Mouse (Mus musculus): Measurements from ENCODE around the gene Tom1l2. TPM values are rescaled to one million over a fixed set of nuclear protein-coding genes. Genes with fewer than 3 reads are reported as not detected.
A peak's percentile ranks its signal among the peaks of the same experiment; 100 is the strongest.

Tom1l2 gene
- total and polyA plus RNA-seq, 2 experiments from 2014 or later, result 49.4 to 120 TPM

DNA sequence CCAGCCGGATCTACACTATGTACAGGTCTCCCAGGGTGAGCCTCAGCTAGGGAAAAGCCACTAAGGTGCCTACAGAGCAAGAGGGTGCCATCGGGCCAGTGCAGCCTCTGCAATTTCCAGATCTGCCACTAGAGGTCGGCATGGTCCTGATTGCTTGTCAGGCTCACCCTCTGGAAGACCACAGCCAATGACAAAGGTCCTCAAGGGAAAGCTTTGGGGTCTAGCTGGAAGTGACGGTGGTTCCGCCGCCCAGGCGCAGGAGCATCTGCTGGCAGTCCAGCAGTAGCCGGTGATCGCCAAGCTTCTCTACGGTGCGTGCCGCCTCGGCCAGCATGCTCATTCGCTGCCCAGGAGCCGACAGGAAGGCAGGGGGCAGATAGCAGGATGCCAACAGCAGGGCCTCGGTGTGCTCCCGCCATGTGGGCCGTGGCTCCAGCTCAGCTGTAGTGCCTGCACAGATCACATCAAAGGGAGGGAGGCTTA lies 153.0 kb downstream of the Tom1l2 start:
- no peaks in the 10 kb centered on the region for H3K9me3 ChIP-seq (ENCODE audit: low read length)
- 0 out of 2 replicates have a peak overlapping the region, but pooled peaks have one; percentile 13 for H3K9ac ChIP-seq (replicated peaks; ENCODE audit: low read length, poor library complexity, severe bottlenecking)
- peak; percentile 99 for TF ChIP-seq CTCF (IDR thresholded peaks at IDR 0.05)
- peak; percentile 77 for ATAC-seq (ENCODE audit: low FRiP score)
- peak; percentile 97 for DNase-seq (ENCODE audit: low spot score)
- H3K4me2 ChIP-seq (ENCODE audit: low read depth, low read length, poor library complexity, severe bottlenecking), result peak overlapping the region; percentile 28; the same call in 1 of the 2 replicates
- peaks cover 61% of the 10 kb centered on the region for H3K36me3 ChIP-seq (ENCODE audit: insufficient read depth, low read length)
- H3K27ac ChIP-seq (ENCODE audit: low read depth, low read length), result peak overlapping the region; percentile 79
- H3K27me3 ChIP-seq (ENCODE audit: insufficient read depth, low read length), result no peaks in the 10 kb centered on the region
- H3K4me3 ChIP-seq (ENCODE audit: low read depth, low read length), result 0 out of 2 replicates have a peak overlapping the region, but pooled peaks have one; percentile 3
- WGBS, result 7% methylated on average over 18 of the region's 18 CpGs
- H3K4me1 ChIP-seq (ENCODE audit: insufficient read depth, low read length), result no peaks in the 10 kb centered on the region

DNA sequence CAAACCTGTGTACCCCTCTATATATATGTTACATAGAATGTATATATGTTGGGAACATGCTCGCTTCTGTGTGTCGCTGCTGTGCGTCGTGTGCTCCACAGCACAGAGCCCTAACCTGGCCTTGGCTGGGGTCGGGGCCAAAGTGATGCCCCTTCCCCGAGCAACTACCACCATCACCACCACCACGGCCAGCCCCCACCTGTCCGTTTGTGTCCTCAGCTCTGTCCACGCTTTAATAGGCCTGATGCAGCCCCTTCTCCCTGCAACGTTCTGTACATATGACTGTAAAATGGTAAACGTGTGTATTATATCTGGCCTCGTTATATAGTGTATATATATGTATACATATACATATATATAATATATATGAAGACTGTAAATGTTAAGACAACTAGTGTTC lies 154.1 kb downstream of the Tom1l2 start:
- ATAC-seq (ENCODE audit: low FRiP score) (no peak), DNase-seq (ENCODE audit: low spot score) (no peak)
- Histone ChIP-seq H3K27me3 (ENCODE audit: insufficient read depth, low read length) (no peaks in the 10 kb centered on the region), H3K36me3 (ENCODE audit: insufficient read depth, low read length) (peaks cover 62% of the 10 kb centered on the region), H3K9me3 (ENCODE audit: low read length) (no peaks in the 10 kb centered on the region), H3K27ac (ENCODE audit: low read depth, low read length) (no peak overlapping the region), H3K4me3 (ENCODE audit: low read depth, low read length) (no peak overlapping the region), H3K4me2 (ENCODE audit: low read depth, low read length, poor library complexity, severe bottlenecking) (no peak overlapping the region), H3K9ac (replicated peaks; ENCODE audit: low read length, poor library complexity, severe bottlenecking) (no peak overlapping the region), H3K4me1 (ENCODE audit: insufficient read depth, low read length) (no peaks in the 10 kb centered on the region)
- TF ChIP-seq CTCF (IDR thresholded peaks at IDR 0.05), result no peak
- WGBS, result 92% methylated on average over 12 of the region's 12 CpGs

DNA sequence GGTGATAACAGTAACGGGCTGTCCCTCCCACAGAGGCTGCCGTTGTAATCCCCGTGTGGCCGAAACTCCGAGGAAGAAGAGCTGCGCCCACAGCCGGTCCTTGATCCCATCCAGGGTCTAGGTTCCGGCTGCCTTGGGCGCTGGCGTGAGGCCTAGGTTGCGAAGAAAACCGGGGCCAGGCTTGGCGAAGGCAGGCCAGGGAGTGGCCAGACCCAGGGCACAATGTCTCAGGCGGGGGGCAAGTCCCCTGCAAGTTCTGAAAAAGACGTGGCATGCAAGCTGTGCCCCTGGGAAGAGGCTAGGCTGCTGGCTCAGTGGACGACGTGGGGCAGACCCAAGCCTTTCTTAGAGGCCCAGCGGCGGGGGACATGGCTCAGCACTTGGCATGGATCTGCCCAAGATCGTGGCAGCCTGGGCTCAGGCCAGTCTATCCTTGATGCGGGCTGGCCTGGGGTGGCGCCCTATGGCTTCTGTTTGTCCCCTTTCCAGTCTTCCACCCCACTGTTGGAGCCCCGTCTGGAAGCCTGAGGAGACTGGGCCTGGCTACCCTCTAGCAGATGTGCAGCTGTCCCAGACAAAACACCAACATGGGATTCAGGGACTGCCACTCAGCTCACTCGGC lies 154.6 kb downstream of the Tom1l2 start:
- H3K4me1 ChIP-seq (ENCODE audit: insufficient read depth, low read length), result no peaks in the 10 kb centered on the region
- H3K27me3 ChIP-seq (ENCODE audit: insufficient read depth, low read length), result no peaks in the 10 kb centered on the region
- DNase-seq (ENCODE audit: low spot score), result no peak
- H3K4me2 ChIP-seq (ENCODE audit: low read depth, low read length, poor library complexity, severe bottlenecking), result no peak overlapping the region
- H3K36me3 ChIP-seq (ENCODE audit: insufficient read depth, low read length), result peaks cover 65% of the 10 kb centered on the region
- no peak; the same call in 1 of the 2 replicates for ATAC-seq (ENCODE audit: low FRiP score)
- no peak overlapping the region for H3K4me3 ChIP-seq (ENCODE audit: low read depth, low read length)
- no peaks in the 10 kb centered on the region for H3K9me3 ChIP-seq (ENCODE audit: low read length)
- 66% methylated on average over 24 of the region's 24 CpGs for WGBS
- TF ChIP-seq CTCF (IDR thresholded peaks at IDR 0.05), result no peak
- H3K27ac ChIP-seq (ENCODE audit: low read depth, low read length), result no peak overlapping the region
- no peak overlapping the region for H3K9ac ChIP-seq (replicated peaks; ENCODE audit: low read length, poor library complexity, severe bottlenecking)

DNA sequence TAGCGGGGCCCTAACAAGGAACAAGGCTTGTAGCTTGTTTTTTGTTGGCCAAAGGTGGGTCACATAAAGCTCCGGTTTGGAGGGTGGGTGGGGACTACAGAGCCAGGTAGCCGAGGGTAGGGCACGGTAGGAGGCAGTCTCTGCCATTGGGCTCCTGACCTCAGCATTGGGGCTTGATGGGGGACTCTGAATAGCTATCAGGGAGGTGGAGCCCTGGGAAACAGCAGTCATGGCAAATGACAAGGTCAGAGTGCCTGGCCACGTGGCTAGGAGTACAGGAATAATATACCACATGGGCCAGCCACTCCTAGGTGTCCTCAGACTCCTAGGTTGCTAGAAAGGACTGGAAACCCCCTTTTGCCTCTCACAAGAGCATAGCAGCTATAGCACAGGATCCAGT lies 156.4 kb downstream of the Tom1l2 start:
- no peaks in the 10 kb centered on the region for H3K27me3 ChIP-seq (ENCODE audit: insufficient read depth, low read length)
- WGBS, result 82% methylated on average over 5 of the region's 5 CpGs
- H3K4me3 ChIP-seq (ENCODE audit: low read depth, low read length), result no peak overlapping the region
- no peak overlapping the region for H3K9ac ChIP-seq (replicated peaks; ENCODE audit: low read length, poor library complexity, severe bottlenecking)
- H3K27ac ChIP-seq (ENCODE audit: low read depth, low read length), result no peak overlapping the region
- H3K4me1 ChIP-seq (ENCODE audit: insufficient read depth, low read length), result no peaks in the 10 kb centered on the region
- no peak for ATAC-seq (ENCODE audit: low FRiP score)
- H3K4me2 ChIP-seq (ENCODE audit: low read depth, low read length, poor library complexity, severe bottlenecking), result no peak overlapping the region
- TF ChIP-seq CTCF (IDR thresholded peaks at IDR 0.05), result no peak
- no peak for DNase-seq (ENCODE audit: low spot score)
- no peaks in the 10 kb centered on the region for H3K9me3 ChIP-seq (ENCODE audit: low read length)
- H3K36me3 ChIP-seq (ENCODE audit: insufficient read depth, low read length), result peaks cover 58% of the 10 kb centered on the region

DNA sequence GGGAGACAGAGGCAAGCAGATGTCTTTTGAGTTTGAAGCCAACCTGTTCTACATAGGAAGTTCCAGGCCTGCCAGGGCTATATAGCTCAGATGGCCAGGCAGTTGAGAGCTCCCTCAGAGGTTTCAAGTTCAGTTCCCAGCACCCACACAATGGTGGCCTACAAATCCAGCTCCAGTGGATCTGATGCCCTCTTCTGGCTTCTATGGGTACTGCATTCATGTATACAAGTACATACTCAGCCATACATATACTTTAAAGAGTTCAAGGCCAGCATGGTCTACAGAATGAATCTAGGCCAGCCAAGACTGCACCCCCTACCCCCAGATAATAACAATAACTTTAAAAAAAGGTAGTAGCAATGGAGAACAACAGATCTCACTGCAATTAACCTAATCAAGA lies 157.6 kb downstream of the Tom1l2 start:
- Histone ChIP-seq H3K9ac (replicated peaks; ENCODE audit: low read length, poor library complexity, severe bottlenecking) (no peak overlapping the region), H3K9me3 (ENCODE audit: low read length) (no peaks in the 10 kb centered on the region), H3K27me3 (ENCODE audit: insufficient read depth, low read length) (no peaks in the 10 kb centered on the region), H3K4me3 (ENCODE audit: low read depth, low read length) (no peak overlapping the region), H3K36me3 (ENCODE audit: insufficient read depth, low read length) (peaks cover 63% of the 10 kb centered on the region), H3K27ac (ENCODE audit: low read depth, low read length) (no peak overlapping the region), H3K4me1 (ENCODE audit: insufficient read depth, low read length) (no peaks in the 10 kb centered on the region), H3K4me2 (ENCODE audit: low read depth, low read length, poor library complexity, severe bottlenecking) (no peak overlapping the region)
- TF ChIP-seq CTCF (IDR thresholded peaks at IDR 0.05), result peak; percentile 70
- DNase-seq (ENCODE audit: low spot score) (no peak), ATAC-seq (ENCODE audit: low FRiP score) (no peak)

DNA sequence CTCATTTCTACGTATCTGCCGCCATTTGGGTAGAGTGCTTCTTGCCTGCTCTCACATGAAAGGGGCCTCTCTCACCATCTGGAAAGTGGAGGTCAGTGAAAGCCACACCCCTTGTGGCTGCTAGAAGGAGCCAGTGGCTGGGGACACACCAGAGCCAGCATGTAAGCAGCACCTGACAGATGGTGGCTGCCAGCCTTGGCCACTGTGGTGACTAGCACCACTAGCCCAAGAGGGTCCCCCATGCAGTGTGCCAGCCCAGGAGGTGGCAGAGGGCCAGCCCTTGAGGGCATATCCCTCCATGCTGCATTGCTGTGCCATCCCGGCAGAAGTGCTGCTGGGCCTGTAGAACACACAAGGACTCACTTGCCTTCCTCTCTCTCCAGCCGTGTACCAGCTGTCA lies 159.1 kb downstream of the Tom1l2 start:
- peaks cover 77% of the 10 kb centered on the region for H3K36me3 ChIP-seq (ENCODE audit: insufficient read depth, low read length)
- H3K4me1 ChIP-seq (ENCODE audit: insufficient read depth, low read length), result no peaks in the 10 kb centered on the region
- 68% methylated on average over 4 of the region's 4 CpGs for WGBS
- DNase-seq (ENCODE audit: low spot score) (peak; percentile 58), ATAC-seq (ENCODE audit: low FRiP score) (no peak)
- H3K9me3 ChIP-seq (ENCODE audit: low read length), result no peaks in the 10 kb centered on the region
- no peak for TF ChIP-seq CTCF (IDR thresholded peaks at IDR 0.05)
- no peaks in the 10 kb centered on the region for H3K27me3 ChIP-seq (ENCODE audit: insufficient read depth, low read length)
- no peak overlapping the region for H3K27ac ChIP-seq (ENCODE audit: low read depth, low read length)
- no peak overlapping the region for H3K4me3 ChIP-seq (ENCODE audit: low read depth, low read length)
- no peak overlapping the region for H3K4me2 ChIP-seq (ENCODE audit: low read depth, low read length, poor library complexity, severe bottlenecking)
- no peak overlapping the region for H3K9ac ChIP-seq (replicated peaks; ENCODE audit: low read length, poor library complexity, severe bottlenecking)

All from midbrain, postnatal 0 days (tissue).